Mouse (Mus musculus) neutrophil, adult 59 days (primary cell): ENCODE measurements around the gene Defb25. TPM values are rescaled to one million over a fixed set of nuclear protein-coding genes. Genes with fewer than 3 reads are reported as not detected.

ENCODE experiments used
- total RNA-seq, 2 experiments: library from RNA; stranded (reverse); gene quantifications; 1 replicate in 1 of 2; 2 replicates in 1 of 2; pipeline ENCODE4 v1.2.4; 2023

Gene Defb25
- 1 to 10 TPM in 1 of 2 experiments, not detected in 1; 1.7 TPM for total RNA-seq

GRCm38 (mm10) chr2:152622953-152623352, at the start of gene Defb25:
Gene Defb25, minus strand, starts transcription at chr2:152623053.

GRCm38 (mm10) chr2:152669256-152669638, 46.4 kb upstream of the Defb25 start, which contains the start of gene H13:
Gene H13, plus strand, starts transcription at chr2:152669461.

GRCm38 (mm10) chr2:152626774-152627591, 4.1 kb upstream of the Defb25 start, which contains the start of gene Rem1:
Gene Rem1, plus strand, starts transcription at chr2:152626951.

DNA sequence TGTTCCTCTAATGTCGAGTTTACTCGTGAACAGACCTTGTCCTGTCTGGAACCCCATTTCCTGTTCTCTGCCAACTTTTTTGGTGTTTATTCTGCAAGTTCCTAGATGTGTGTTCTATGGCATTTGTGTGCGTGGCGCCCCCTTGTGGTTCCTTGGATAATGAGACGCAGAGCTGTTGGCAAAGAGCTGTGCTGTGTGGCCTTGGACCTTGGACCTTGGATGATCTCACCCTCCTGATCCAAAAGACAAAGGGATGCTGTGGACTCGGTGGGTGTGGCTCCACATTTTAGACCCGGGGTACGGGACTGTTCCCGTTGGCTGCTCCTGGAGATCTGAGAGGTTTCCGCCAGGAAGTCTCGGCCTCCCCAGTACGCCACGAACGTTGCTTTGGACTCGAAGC, 18.8 kb downstream of the Defb25 start, which contains the start of gene Defb36:
Gene Defb36, plus strand, starts transcription at position 271 of the 400 bp plus-strand sequence.

GRCm38 (mm10) chr2:152599299-152599698, 23.6 kb downstream of the Defb25 start, which contains the start of gene Defb45:
Gene Defb45, minus strand, starts transcription at chr2:152599399.

DNA sequence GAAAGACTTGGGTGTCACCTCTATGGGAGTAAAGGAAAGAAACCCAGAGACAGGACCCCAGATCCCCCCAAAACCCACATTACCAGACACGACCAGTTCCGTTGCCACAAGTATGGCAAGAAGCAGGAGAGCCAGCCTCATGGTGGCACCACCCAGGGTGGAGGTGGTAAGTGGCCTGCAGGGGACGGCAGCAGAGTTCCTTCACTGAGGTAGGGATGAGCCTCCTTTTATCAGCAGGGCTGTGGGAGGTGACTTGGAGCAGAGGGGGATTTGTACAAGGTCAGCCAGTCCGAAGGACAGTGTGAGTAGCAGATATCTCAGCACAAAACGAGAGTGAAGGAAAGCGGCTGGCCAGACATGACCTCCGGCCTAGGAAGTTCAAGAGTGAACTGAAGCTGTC, 42.7 kb downstream of the Defb25 start, which contains the start of gene Defb19:
Gene Defb19, minus strand, starts transcription at position 206 of the 400 bp plus-strand sequence.

Other genes starting within 250 kb of the Defb25 start
- gene Nrsn2, start 246.4 kb downstream of the Defb25 start, total RNA-seq: not detected
- 1 to 10 TPM in 1 of 2 experiments, under 1 TPM in 1; 0.77 to 1.5 TPM for gene Sox12, start 225.0 kb downstream of the Defb25 start, total RNA-seq
- 1 to 10 TPM; 1.9 TPM for gene Zcchc3, start 208.0 kb downstream of the Defb25 start, total RNA-seq
- under 1 TPM in 1 of 2 experiments, not detected in 1; 0.31 TPM for gene 6820408C15Rik, start 207.5 kb downstream of the Defb25 start, total RNA-seq
- not detected for gene Defb23, start 158.4 kb downstream of the Defb25 start, total RNA-seq
- gene Defb20, start 146.0 kb downstream of the Defb25 start, total RNA-seq: not detected
- gene Defb22, start 132.9 kb downstream of the Defb25 start, total RNA-seq: not detected
- not detected for gene Defb26, start 111.4 kb downstream of the Defb25 start, total RNA-seq
- not detected for gene Defb28, start 104.8 kb downstream of the Defb25 start, total RNA-seq
- gene Defb29, start 83.0 kb downstream of the Defb25 start, total RNA-seq: not detected
- not detected for gene Gm17416, start 53.7 kb downstream of the Defb25 start, total RNA-seq
- not detected for gene Defb21, start 50.3 kb downstream of the Defb25 start, total RNA-seq
- gene Defb19, start 42.7 kb downstream of the Defb25 start, total RNA-seq: not detected
- not detected for gene Defb45, start 23.7 kb downstream of the Defb25 start, total RNA-seq
- gene Defb36, start 18.7 kb downstream of the Defb25 start, total RNA-seq: not detected
- gene Rem1, start 3.9 kb upstream of the Defb25 start, total RNA-seq: 10 to 100 TPM; 10.2 to 11.2 TPM
- gene H13, start 46.4 kb upstream of the Defb25 start, total RNA-seq: 100 to 1,000 TPM; 132 to 147 TPM
- 10 to 100 TPM; 13.8 to 15.9 TPM for gene Mcts2, start 64.0 kb upstream of the Defb25 start, total RNA-seq
- gene Id1, start 113.2 kb upstream of the Defb25 start, total RNA-seq: 10 to 100 TPM; 48.3 to 57.3 TPM
- gene Cox4i2, start 131.1 kb upstream of the Defb25 start, total RNA-seq: under 1 TPM; 0.51 to 0.93 TPM
- gene Bcl2l1, start 208.7 kb upstream of the Defb25 start, total RNA-seq: 10 to 100 TPM; 29.6 to 30.5 TPM
- 10 to 100 TPM; 46.7 to 49.4 TPM for gene Tpx2, start 224.9 kb upstream of the Defb25 start, total RNA-seq